Mouse (Mus musculus) kidney, embryonic 14.5 days (tissue): ENCODE results near the gene Pitpnm2. TPM values are rescaled to one million over a fixed set of nuclear protein-coding genes. Genes with fewer than 3 reads are reported as not detected.

Experiments used
- ATAC-seq: fragments of 200-750 bp; cut with Nextera tagmentation; 2 replicates; pipeline ENCODE4 v1.8.0; 2017; ENCODE audit warnings: moderate number of reproducible peaks, mild to moderate bottlenecking, moderate TSS enrichment, moderate library complexity; ENCODE audit not compliant: low FRiP score, low TSS enrichment
- H3K27ac ChIP-seq: fragments of 300-500 bp; sonication (generic); 2 replicates; pipeline ENCODE4 v1.5.1; 2014; ENCODE audit warnings: low read depth, mild to moderate bottlenecking, low read length, moderate library complexity, mixed read lengths
- H3K27me3 ChIP-seq: fragments of 300-500 bp; sonication (generic); 2 replicates; pipeline ENCODE4 v1.6.1; 2014; ENCODE audit warnings: mild to moderate bottlenecking, low read length; ENCODE audit not compliant: control insufficient read depth, insufficient read depth
- H3K36me3 ChIP-seq: fragments of 300-500 bp; sonication (generic); 2 replicates; pipeline ENCODE4 v1.6.1; 2014; ENCODE audit warnings: low read length, mixed read lengths; ENCODE audit not compliant: control insufficient read depth, insufficient read depth
- H3K4me1 ChIP-seq: fragments of 300-500 bp; sonication (generic); 2 replicates; pipeline ENCODE4 v1.6.1; 2014; ENCODE audit warnings: low read length, mixed read lengths; ENCODE audit not compliant: control insufficient read depth, insufficient read depth
- H3K4me2 ChIP-seq: fragments of 300-500 bp; sonication (generic); replicated peaks from 2 replicates; pipeline ENCODE4 v1.6.1; 2014; ENCODE audit warnings: low read depth, mild to moderate bottlenecking, low read length
- H3K4me3 ChIP-seq: fragments of 300-500 bp; sonication (generic); 2 replicates; pipeline ENCODE4 v1.5.1; 2014; ENCODE audit warnings: mild to moderate bottlenecking, low read length
- H3K9ac ChIP-seq: fragments of 300-500 bp; sonication (generic); 2 replicates; pipeline ENCODE4 v1.6.1; 2014; ENCODE audit warnings: low read depth, mild to moderate bottlenecking, low read length, moderate library complexity
- H3K9me3 ChIP-seq: fragments of 300-500 bp; sonication (generic); 2 replicates; pipeline ENCODE4 v1.6.1; 2016; ENCODE audit warnings: low read length; ENCODE audit not compliant: control insufficient read depth
- WGBS: fragments of 180-500 bp; shearing (Covaris S2); extraction: QIAGEN DNeasy Blood & Tissue Kit; methylation state at CpG from one replicate; pipeline ENCODE4 v1.1.7; 2014; 5-methylcytosine and 5-hydroxymethylcytosine counted together
- polyA plus RNA-seq: library from polyadenylated mRNA; unstranded; fragments of >200 nt; fragmentation: Nextera tagmentation; extraction: Ambion mirVana; gene quantifications from 2 replicates; pipeline ENCODE4 v1.2.1, GENCODE M21; 2014

Gene Pitpnm2
- polyA plus RNA-seq, 1 experiment from 2014 or later, result 7.0 TPM

GRCm38 (mm10) chr5:124269661-124270060 lies 20.1 kb upstream of the Pitpnm2 start:
- no peak for ATAC-seq
- Histone ChIP-seq H3K9me3 (no peaks in the 10 kb centered on the region), H3K4me2 (no peak overlapping the region), H3K4me1 (no peaks in the 10 kb centered on the region), H3K9ac (no peak overlapping the region), H3K36me3 (peaks cover 18% of the 10 kb centered on the region), H3K27me3 (no peaks in the 10 kb centered on the region), H3K27ac (no peak overlapping the region), H3K4me3 (no peak overlapping the region)
- 84% methylated on average over 11 of the region's 11 CpGs for WGBS

GRCm38 (mm10) chr5:124267652-124268051 lies 18.1 kb upstream of the Pitpnm2 start:
- ATAC-seq, result no peak
- H3K9ac ChIP-seq, result no peak overlapping the region
- 89% methylated on average over 6 of the region's 6 CpGs for WGBS
- H3K4me2 ChIP-seq, result no peak overlapping the region
- H3K36me3 ChIP-seq, result peaks cover 22% of the 10 kb centered on the region
- no peak overlapping the region for H3K4me3 ChIP-seq
- H3K9me3 ChIP-seq, result no peaks in the 10 kb centered on the region
- H3K4me1 ChIP-seq, result no peaks in the 10 kb centered on the region
- no peak overlapping the region for H3K27ac ChIP-seq
- H3K27me3 ChIP-seq, result no peaks in the 10 kb centered on the region

GRCm38 (mm10) chr5:124266821-124267220 lies 17.3 kb upstream of the Pitpnm2 start:
- Histone ChIP-seq H3K4me1 (no peaks in the 10 kb centered on the region), H3K27ac (no peak overlapping the region), H3K9me3 (no peaks in the 10 kb centered on the region), H3K9ac (no peak overlapping the region), H3K4me3 (no peak overlapping the region), H3K36me3 (peaks cover 28% of the 10 kb centered on the region), H3K27me3 (no peaks in the 10 kb centered on the region), H3K4me2 (no peak overlapping the region)
- no peak for ATAC-seq
- 87% methylated on average over 6 of the region's 6 CpGs for WGBS

GRCm38 (mm10) chr5:124263246-124263645 lies 13.7 kb upstream of the Pitpnm2 start:
- Histone ChIP-seq H3K9ac (no peak overlapping the region), H3K36me3 (peaks cover 46% of the 10 kb centered on the region), H3K4me2 (no peak overlapping the region), H3K27ac (no peak overlapping the region), H3K9me3 (no peaks in the 10 kb centered on the region; the same call in 1 of the 2 replicates), H3K4me1 (no peaks in the 10 kb centered on the region), H3K27me3 (no peaks in the 10 kb centered on the region), H3K4me3 (no peak overlapping the region)
- WGBS, result 81% methylated on average over 4 of the region's 4 CpGs
- ATAC-seq, result no peak

- no peak overlapping the region for H3K27ac ChIP-seq
- no peak overlapping the region for H3K4me3 ChIP-seq
- H3K4me1 ChIP-seq, result no peaks in the 10 kb centered on the region
- H3K27me3 ChIP-seq, result no peaks in the 10 kb centered on the region
- H3K9ac ChIP-seq, result no peak overlapping the region
- H3K4me2 ChIP-seq, result no peak overlapping the region
- no peaks in the 10 kb centered on the region; the same call in 1 of the 2 replicates for H3K9me3 ChIP-seq
- H3K36me3 ChIP-seq, result peaks cover 56% of the 10 kb centered on the region
- WGBS, result 72% methylated on average over 4 of the region's 4 CpGs
- no peak for ATAC-seq
These were observed 12.5 kb upstream of the Pitpnm2 start for GRCm38 (mm10) chr5:124262090-124262489.

GRCm38 (mm10) chr5:124259133-124259532 lies 9.6 kb upstream of the Pitpnm2 start:
- 72% methylated on average over 2 of the region's 2 CpGs for WGBS

GRCm38 (mm10) chr5:124258026-124258425 lies 8.5 kb upstream of the Pitpnm2 start:
- Histone ChIP-seq H3K27me3 (no peaks in the 10 kb centered on the region), H3K9me3 (no peaks in the 10 kb centered on the region; the same call in 1 of the 2 replicates), H3K4me3 (no peak overlapping the region), H3K9ac (no peak overlapping the region), H3K36me3 (peaks cover 56% of the 10 kb centered on the region), H3K4me1 (no peaks in the 10 kb centered on the region), H3K4me2 (no peak overlapping the region), H3K27ac (no peak overlapping the region)
- no peak for ATAC-seq
- WGBS, result 94% methylated on average over 1 of the region's 1 CpGs

More at GRCm38 (mm10) chr5:124259133-124259532, 9.6 kb upstream of the Pitpnm2 start:
- Histone ChIP-seq H3K27me3 (no peaks in the 10 kb centered on the region), H3K9ac (no peak overlapping the region), H3K9me3 (no peaks in the 10 kb centered on the region; the same call in 1 of the 2 replicates), H3K36me3 (peaks cover 52% of the 10 kb centered on the region), H3K4me3 (no peak overlapping the region), H3K4me1 (no peaks in the 10 kb centered on the region), H3K4me2 (no peak overlapping the region), H3K27ac (no peak overlapping the region)
- no peak for ATAC-seq

GRCm38 (mm10) chr5:124255141-124255540 lies 5.6 kb upstream of the Pitpnm2 start:
- ATAC-seq, result no peak
- 85% methylated on average over 7 of the region's 7 CpGs for WGBS
- Histone ChIP-seq H3K27me3 (no peaks in the 10 kb centered on the region), H3K4me3 (no peak overlapping the region), H3K4me1 (0 out of 2 replicates have a peak, but pooled peaks cover 7% of the 10 kb centered on the region), H3K9me3 (no peaks in the 10 kb centered on the region; the same call in 1 of the 2 replicates), H3K36me3 (peaks cover 42% of the 10 kb centered on the region), H3K27ac (no peak overlapping the region), H3K9ac (no peak overlapping the region), H3K4me2 (no peak overlapping the region)

- 83% methylated on average over 8 of the region's 8 CpGs for WGBS
- Histone ChIP-seq H3K36me3 (peaks cover 29% of the 10 kb centered on the region), H3K27me3 (no peaks in the 10 kb centered on the region), H3K4me1 (peaks cover 12% of the 10 kb centered on the region), H3K4me2 (no peak overlapping the region), H3K27ac (no peak overlapping the region), H3K4me3 (no peak overlapping the region), H3K9ac (no peak overlapping the region), H3K9me3 (no peaks in the 10 kb centered on the region)
- ATAC-seq, result no peak
These were observed 4.0 kb upstream of the Pitpnm2 start for GRCm38 (mm10) chr5:124253555-124253954.
